Mouse (Mus musculus): ENCODE results near the gene Plekhg6. TPM values are rescaled to one million over a fixed set of nuclear protein-coding genes. Genes with fewer than 3 reads are reported as not detected.

Plekhg6 gene
- polyA plus RNA-seq, 1 experiment from 2014 or later = 0.19 TPM

GRCm38 (mm10) chr6:125346029-125346428 lies 34.6 kb downstream of the Plekhg6 start:
- no peak overlapping the region for H3K9ac ChIP-seq (ENCODE audit: low read depth, low read length)
- no peak overlapping the region for H3K4me2 ChIP-seq (replicated peaks; ENCODE audit: low read depth, low read length)
- H3K9me3 ChIP-seq (ENCODE audit: control insufficient read depth, low read length) = no peaks in the 10 kb centered on the region
- H3K27ac ChIP-seq (ENCODE audit: low read depth, low read length) = no peak overlapping the region
- DNase-seq (ENCODE audit: low spot score) = no peak
- no peak for ATAC-seq (ENCODE audit: low FRiP score)
- no peaks in the 10 kb centered on the region for H3K36me3 ChIP-seq (ENCODE audit: control insufficient read depth, insufficient read depth, low read length)
- peaks cover 9% of the 10 kb centered on the region for H3K4me1 ChIP-seq (replicated peaks; ENCODE audit: control insufficient read depth, insufficient read depth, low read length)
- 0 out of 2 replicates have a peak, but pooled peaks cover 2% of the 10 kb centered on the region for H3K27me3 ChIP-seq (ENCODE audit: control insufficient read depth, insufficient read depth, low read length)
- H3K4me3 ChIP-seq (ENCODE audit: low read depth, low read length) = no peak overlapping the region
- 55% methylated on average over 2 of the region's 2 CpGs for WGBS

GRCm38 (mm10) chr6:125345625-125346024 lies 35.0 kb downstream of the Plekhg6 start:
- ATAC-seq (ENCODE audit: low FRiP score) = no peak

DNA sequence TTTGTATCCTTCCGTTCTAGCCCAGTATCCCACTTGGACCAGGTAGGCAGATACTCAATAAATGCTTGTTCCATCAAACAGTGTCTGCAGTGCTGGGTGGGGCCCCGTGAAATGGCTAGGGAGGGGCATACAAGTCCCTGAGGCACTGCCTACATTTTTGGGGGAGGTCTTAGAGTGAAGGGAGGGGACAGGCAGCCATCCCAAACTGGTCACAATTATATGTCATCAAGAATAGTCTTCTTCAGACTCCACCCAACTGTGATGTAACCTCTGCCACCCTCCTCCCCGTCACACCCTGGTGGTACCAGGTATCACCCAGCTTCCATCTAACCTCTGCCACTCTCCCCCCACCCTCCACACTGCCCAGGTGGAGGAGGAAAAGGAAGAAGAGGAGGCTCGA lies 35.7 kb downstream of the Plekhg6 start:
- no peak overlapping the region for H3K27ac ChIP-seq (ENCODE audit: low read depth, low read length)
- H3K9me3 ChIP-seq (ENCODE audit: control insufficient read depth, low read length) = no peaks in the 10 kb centered on the region
- no peaks in the 10 kb centered on the region for H3K36me3 ChIP-seq (ENCODE audit: control insufficient read depth, insufficient read depth, low read length)
- 0 out of 2 replicates have a peak, but pooled peaks cover 2% of the 10 kb centered on the region for H3K27me3 ChIP-seq (ENCODE audit: control insufficient read depth, insufficient read depth, low read length)
- peaks cover 5% of the 10 kb centered on the region for H3K4me1 ChIP-seq (replicated peaks; ENCODE audit: control insufficient read depth, insufficient read depth, low read length)
- DNase-seq (ENCODE audit: low spot score) (no peak), ATAC-seq (ENCODE audit: low FRiP score) (no peak)
- no peak overlapping the region for H3K4me2 ChIP-seq (replicated peaks; ENCODE audit: low read depth, low read length)
- no peak overlapping the region for H3K4me3 ChIP-seq (ENCODE audit: low read depth, low read length)
- H3K9ac ChIP-seq (ENCODE audit: low read depth, low read length) = no peak overlapping the region
- WGBS = 59% methylated on average over 4 of the region's 4 CpGs

More at GRCm38 (mm10) chr6:125345625-125346024, 35.0 kb downstream of the Plekhg6 start:
- H3K4me1 ChIP-seq (replicated peaks; ENCODE audit: control insufficient read depth, insufficient read depth, low read length) = peaks cover 9% of the 10 kb centered on the region
- WGBS = 71% methylated on average over 1 of the region's 1 CpGs
- no peak for DNase-seq (ENCODE audit: low spot score)
- no peaks in the 10 kb centered on the region for H3K9me3 ChIP-seq (ENCODE audit: control insufficient read depth, low read length)
- 0 out of 2 replicates have a peak, but pooled peaks cover 2% of the 10 kb centered on the region for H3K27me3 ChIP-seq (ENCODE audit: control insufficient read depth, insufficient read depth, low read length)
- H3K4me3 ChIP-seq (ENCODE audit: low read depth, low read length) = no peak overlapping the region
- no peaks in the 10 kb centered on the region for H3K36me3 ChIP-seq (ENCODE audit: control insufficient read depth, insufficient read depth, low read length)
- no peak overlapping the region for H3K9ac ChIP-seq (ENCODE audit: low read depth, low read length)
- no peak overlapping the region for H3K4me2 ChIP-seq (replicated peaks; ENCODE audit: low read depth, low read length)
- H3K27ac ChIP-seq (ENCODE audit: low read depth, low read length) = no peak overlapping the region

- H3K9ac ChIP-seq (ENCODE audit: low read depth, low read length) = no peak overlapping the region
- no peak overlapping the region for H3K4me3 ChIP-seq (ENCODE audit: low read depth, low read length)
- no peaks in the 10 kb centered on the region for H3K9me3 ChIP-seq (ENCODE audit: control insufficient read depth, low read length)
- no peak overlapping the region for H3K4me2 ChIP-seq (replicated peaks; ENCODE audit: low read depth, low read length)
- ATAC-seq (ENCODE audit: low FRiP score) (no peak), DNase-seq (ENCODE audit: low spot score) (no peak)
- H3K36me3 ChIP-seq (ENCODE audit: control insufficient read depth, insufficient read depth, low read length) = no peaks in the 10 kb centered on the region
- no peak overlapping the region for H3K27ac ChIP-seq (ENCODE audit: low read depth, low read length)
- 0 out of 2 replicates have a peak, but pooled peaks cover 2% of the 10 kb centered on the region for H3K27me3 ChIP-seq (ENCODE audit: control insufficient read depth, insufficient read depth, low read length)
- H3K4me1 ChIP-seq (replicated peaks; ENCODE audit: control insufficient read depth, insufficient read depth, low read length) = peaks cover 2% of the 10 kb centered on the region
- WGBS = 45% methylated on average over 8 of the region's 8 CpGs
Observed at GRCm38 (mm10) chr6:125344084-125344483, 36.5 kb downstream of the Plekhg6 start.

DNA sequence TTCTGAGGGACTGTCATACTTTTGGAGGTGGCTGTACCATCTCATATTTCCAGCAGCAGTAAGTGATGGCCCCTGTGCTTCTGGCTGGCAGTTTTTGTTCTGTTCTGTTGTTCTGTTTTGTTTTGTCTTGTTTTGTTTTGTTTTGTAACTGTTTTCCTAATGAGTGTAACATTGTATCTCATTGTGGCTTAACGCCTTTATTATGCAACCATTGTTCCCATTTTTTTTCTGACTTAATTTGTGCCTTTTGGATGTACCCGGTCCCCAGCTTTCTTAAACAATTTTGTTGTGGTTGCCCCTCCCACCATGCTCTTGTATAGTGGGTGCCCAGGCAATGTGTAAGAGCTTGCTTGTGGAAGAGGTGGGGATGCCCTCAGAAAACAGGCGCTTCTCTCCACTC lies 38.4 kb downstream of the Plekhg6 start:
- ATAC-seq (ENCODE audit: low FRiP score) (no peak), DNase-seq (ENCODE audit: low spot score) (no peak)
- H3K9me3 ChIP-seq (ENCODE audit: control insufficient read depth, low read length) = no peaks in the 10 kb centered on the region
- H3K27me3 ChIP-seq (ENCODE audit: control insufficient read depth, insufficient read depth, low read length) = 0 out of 2 replicates have a peak, but pooled peaks cover 2% of the 10 kb centered on the region
- no peak overlapping the region for H3K27ac ChIP-seq (ENCODE audit: low read depth, low read length)
- no peak overlapping the region for H3K4me3 ChIP-seq (ENCODE audit: low read depth, low read length)
- 57% methylated on average over 3 of the region's 3 CpGs for WGBS
- no peaks in the 10 kb centered on the region for H3K36me3 ChIP-seq (ENCODE audit: control insufficient read depth, insufficient read depth, low read length)
- no peak overlapping the region for H3K9ac ChIP-seq (ENCODE audit: low read depth, low read length)
- peaks cover 2% of the 10 kb centered on the region; the same call in 1 of the 2 replicates for H3K4me1 ChIP-seq (replicated peaks; ENCODE audit: control insufficient read depth, insufficient read depth, low read length)
- H3K4me2 ChIP-seq (replicated peaks; ENCODE audit: low read depth, low read length) = no peak overlapping the region

GRCm38 (mm10) chr6:125340244-125340643 lies 40.3 kb downstream of the Plekhg6 start:
- Histone ChIP-seq H3K4me3 (ENCODE audit: low read depth, low read length) (no peak overlapping the region), H3K4me1 (replicated peaks; ENCODE audit: control insufficient read depth, insufficient read depth, low read length) (peaks cover 2% of the 10 kb centered on the region; the same call in 1 of the 2 replicates), H3K27ac (ENCODE audit: low read depth, low read length) (0 out of 2 replicates have a peak overlapping the region, but pooled peaks have one; percentile 27)

DNA sequence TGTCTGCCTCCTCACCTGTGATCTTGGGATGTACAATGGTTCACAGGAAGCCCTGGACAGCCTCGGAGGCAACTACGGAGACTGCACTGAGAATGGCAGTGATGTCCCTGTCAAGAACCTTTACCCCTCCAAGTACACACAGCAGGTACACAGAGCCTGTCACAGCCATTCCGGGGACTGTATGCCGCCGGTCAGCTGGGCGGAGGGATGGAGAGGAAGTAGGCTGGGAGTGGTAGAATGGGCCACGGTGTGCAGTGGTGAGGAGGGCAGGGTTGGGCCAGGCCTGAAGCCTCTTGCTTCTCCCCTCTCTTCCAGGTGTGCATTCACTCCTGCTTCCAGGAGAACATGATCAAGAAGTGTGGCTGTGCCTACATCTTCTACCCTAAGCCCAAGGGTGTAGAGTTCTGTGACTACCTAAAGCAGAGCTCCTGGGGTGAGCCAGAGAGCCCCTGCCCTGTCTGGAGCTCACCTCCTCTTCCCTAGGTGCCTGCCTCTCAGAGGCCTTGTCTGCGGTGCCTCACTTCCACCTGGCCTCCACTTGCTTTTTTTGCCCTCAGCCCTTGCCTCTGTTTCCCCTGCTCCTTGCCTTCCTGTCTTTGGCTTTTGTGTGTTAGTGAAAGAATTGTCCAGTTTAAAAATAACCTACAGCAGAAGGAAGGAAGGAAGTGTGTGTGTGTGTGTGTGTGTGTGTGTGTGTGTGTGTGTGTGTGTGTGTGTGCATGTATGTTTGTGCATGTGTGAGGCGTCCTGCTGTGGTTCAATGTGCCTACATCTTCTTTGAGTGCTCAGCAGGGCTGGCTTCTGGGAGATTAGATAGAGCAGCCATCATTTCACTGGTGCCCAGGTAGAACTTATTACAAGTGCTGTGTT lies 41.6 kb downstream of the Plekhg6 start:
- Histone ChIP-seq H3K4me2 (replicated peaks; ENCODE audit: low read depth, low read length) (no peak overlapping the region), H3K4me3 (ENCODE audit: low read depth, low read length) (no peak overlapping the region), H3K27me3 (ENCODE audit: control insufficient read depth, insufficient read depth, low read length) (no peaks in the 10 kb centered on the region), H3K36me3 (ENCODE audit: control insufficient read depth, insufficient read depth, low read length) (no peaks in the 10 kb centered on the region), H3K27ac (ENCODE audit: low read depth, low read length) (no peak overlapping the region), H3K4me1 (replicated peaks; ENCODE audit: control insufficient read depth, insufficient read depth, low read length) (peaks cover 2% of the 10 kb centered on the region; the same call in 1 of the 2 replicates), H3K9me3 (ENCODE audit: control insufficient read depth, low read length) (no peaks in the 10 kb centered on the region), H3K9ac (ENCODE audit: low read depth, low read length) (no peak overlapping the region)
- no peak for DNase-seq (ENCODE audit: low spot score)
- WGBS = 76% methylated on average over 9 of the region's 9 CpGs
- no peak for ATAC-seq (ENCODE audit: low FRiP score)

More at GRCm38 (mm10) chr6:125340244-125340643, 40.3 kb downstream of the Plekhg6 start:
- Histone ChIP-seq H3K9ac (ENCODE audit: low read depth, low read length) (no peak overlapping the region), H3K36me3 (ENCODE audit: control insufficient read depth, insufficient read depth, low read length) (no peaks in the 10 kb centered on the region), H3K4me2 (replicated peaks; ENCODE audit: low read depth, low read length) (no peak overlapping the region), H3K9me3 (ENCODE audit: control insufficient read depth, low read length) (no peaks in the 10 kb centered on the region), H3K27me3 (ENCODE audit: control insufficient read depth, insufficient read depth, low read length) (0 out of 2 replicates have a peak, but pooled peaks cover 2% of the 10 kb centered on the region)
- WGBS = 68% methylated on average over 5 of the region's 5 CpGs
- DNase-seq (ENCODE audit: low spot score) (no peak), ATAC-seq (ENCODE audit: low FRiP score) (no peak)

DNA sequence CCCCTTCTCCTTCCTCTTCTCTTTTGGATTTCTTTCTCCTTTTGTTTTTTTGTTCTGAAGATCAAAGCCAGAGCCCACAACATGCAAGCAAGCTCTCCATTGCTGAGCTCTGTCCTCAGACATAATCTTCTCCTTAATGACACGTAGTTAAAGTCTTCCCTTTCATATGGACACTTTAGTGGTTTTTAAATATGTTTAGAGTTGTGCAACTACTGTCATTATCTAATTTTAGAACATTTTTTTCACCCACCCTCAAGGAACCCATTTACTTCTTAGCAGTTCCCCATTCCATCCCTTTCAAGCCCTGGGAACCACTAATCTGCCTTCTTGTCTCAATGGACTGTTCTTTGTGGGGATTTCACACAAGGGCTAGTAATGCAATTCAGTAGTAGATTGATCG lies 46.2 kb downstream of the Plekhg6 start:
- Histone ChIP-seq H3K27me3 (ENCODE audit: control insufficient read depth, insufficient read depth, low read length) (no peaks in the 10 kb centered on the region; the same call in 1 of the 2 replicates), H3K4me1 (replicated peaks; ENCODE audit: control insufficient read depth, insufficient read depth, low read length) (no peaks in the 10 kb centered on the region), H3K9ac (ENCODE audit: low read depth, low read length) (no peak overlapping the region), H3K4me2 (replicated peaks; ENCODE audit: low read depth, low read length) (no peak overlapping the region), H3K27ac (ENCODE audit: low read depth, low read length) (no peak overlapping the region), H3K4me3 (ENCODE audit: low read depth, low read length) (no peak overlapping the region), H3K9me3 (ENCODE audit: control insufficient read depth, low read length) (no peaks in the 10 kb centered on the region), H3K36me3 (ENCODE audit: control insufficient read depth, insufficient read depth, low read length) (no peaks in the 10 kb centered on the region)
- DNase-seq (ENCODE audit: low spot score) (no peak), ATAC-seq (ENCODE audit: low FRiP score) (no peak)
- 78% methylated on average over 2 of the region's 2 CpGs for WGBS
